Mouse (Mus musculus) brain, adult 10 weeks (tissue): ENCODE data around the gene Klra4. TPM values are rescaled to one million over a fixed set of nuclear protein-coding genes. Genes with fewer than 3 reads are reported as not detected.

ENCODE experiments used
- polyA plus RNA-seq: library from polyadenylated mRNA; stranded (reverse); fragments of 350-450 nt; fragmentation: Illumina TruSeq; extraction: RNeasy Lipid Tissue Mini Kit (QIAGEN cat#74804); gene quantifications from one replicate; pipeline ENCODE4 v1.2.3, GENCODE M21; 2015; ENCODE audit warnings: low read depth, low replicate concordance

Klra4 gene
- not detected for polyA plus RNA-seq

GRCm38 (mm10) chr6:130067171-130067570 lies at the start of gene Klra4:
Gene Klra4, minus strand, starts transcription at chr6:130067271.

GRCm38 (mm10) chr6:130026854-130027253 lies 40.2 kb downstream of the Klra4 start, which contains the start of gene Klra6:
Gene Klra6, minus strand, starts transcription at chr6:130026954.

Other genes starting within 250 kb of the Klra4 start
- not detected for gene Gm17631, start 204.6 kb downstream of the Klra4 start, polyA plus RNA-seq
- not detected for gene Klra17, start 190.6 kb downstream of the Klra4 start, polyA plus RNA-seq
- gene Klra5, start 149.6 kb downstream of the Klra4 start, polyA plus RNA-seq = not detected
- gene Klra6, start 40.3 kb downstream of the Klra4 start, polyA plus RNA-seq = not detected
- not detected for gene Klra8, start 62.6 kb upstream of the Klra4 start, polyA plus RNA-seq
- not detected for gene Klra9, start 125.8 kb upstream of the Klra4 start, polyA plus RNA-seq
- not detected for gene Klra7, start 166.1 kb upstream of the Klra4 start, polyA plus RNA-seq
- not detected for gene Klra10, start 214.7 kb upstream of the Klra4 start, polyA plus RNA-seq